Mouse (Mus musculus) monocyte, adult 59 days (primary cell): ENCODE data around the gene Catsperg2. TPM values are rescaled to one million over a fixed set of nuclear protein-coding genes. Genes with fewer than 3 reads are reported as not detected.

Source experiments
- total RNA-seq, 2 experiments: library from RNA; stranded (reverse); gene quantifications; one replicate each; pipeline ENCODE4 v1.2.4; 2023

Gene Catsperg2
- total RNA-seq, result not detected

DNA sequence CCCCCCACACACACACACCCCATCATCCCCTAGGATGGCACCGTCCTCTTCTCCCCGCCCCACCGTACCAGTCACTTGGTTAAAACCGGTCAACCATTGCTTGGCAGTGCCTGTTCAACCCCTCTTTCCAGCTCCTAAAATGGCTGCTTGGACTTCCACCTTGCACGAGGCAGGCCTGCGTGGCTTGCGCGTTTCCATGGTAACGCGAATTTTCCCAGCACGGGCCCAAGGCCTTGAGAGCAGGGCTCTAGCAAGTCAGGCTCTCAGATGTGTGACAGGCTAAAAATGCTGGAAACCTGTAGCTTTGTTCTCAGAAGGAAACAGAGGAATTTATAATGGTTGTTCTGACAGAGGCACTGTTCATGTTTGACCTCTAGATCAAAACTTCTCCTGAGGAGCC lies at the start of gene Catsperg2:
Gene Catsperg2, minus strand, starts transcription at position 173 of the 400 bp plus-strand sequence.

DNA sequence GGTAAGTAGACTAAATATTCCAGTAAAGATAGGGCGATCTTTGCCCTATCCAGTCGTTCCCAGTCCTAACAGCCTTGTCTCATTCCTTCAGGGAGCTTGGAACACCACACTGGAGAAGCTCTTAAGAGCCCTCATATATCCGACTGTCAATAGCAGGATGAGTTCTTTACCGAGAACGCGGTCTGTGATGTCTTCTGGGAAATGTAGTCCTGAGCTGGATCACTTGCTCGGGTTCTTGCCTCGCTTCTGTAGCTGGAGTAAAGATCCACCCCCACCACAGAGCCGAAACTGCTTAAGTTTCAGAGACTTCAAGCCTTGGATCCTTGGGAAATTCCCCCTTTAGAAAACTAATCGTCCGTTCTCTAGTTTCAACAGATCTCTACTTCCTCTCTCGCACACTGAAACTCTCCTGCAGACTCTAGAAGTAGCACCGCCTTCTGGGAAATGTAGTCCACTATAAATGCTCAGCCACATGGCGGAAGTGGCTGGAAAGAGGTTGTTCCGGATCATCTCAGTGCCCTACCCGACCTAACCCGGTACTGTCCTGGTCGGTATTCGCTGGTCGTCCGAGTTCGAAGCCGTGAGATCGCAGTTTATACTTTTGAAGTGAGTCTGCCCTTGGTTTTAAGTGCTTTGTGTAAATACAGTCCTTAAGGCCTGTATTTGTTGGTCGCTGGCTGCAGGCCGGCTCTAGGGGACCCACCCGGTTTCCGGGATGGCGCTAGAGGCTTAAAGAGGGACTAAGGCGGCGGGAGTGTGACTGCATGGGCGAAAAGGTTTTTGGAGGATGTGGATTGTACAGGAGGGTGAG lies 41.5 kb upstream of the Catsperg2 start, which contains the start of gene Zfp84:
Gene Zfp84, plus strand, starts transcription at position 463 of the 811 bp plus-strand sequence.

Other genes with a start within 250 kb of the Catsperg2 start
- 100 to 1,000 TPM in 1 of 2 experiments, 10 to 100 TPM in 1; 99.7 to 107 TPM for gene Sipa1l3, start 208.4 kb downstream of the Catsperg2 start, total RNA-seq
- 10 to 100 TPM; 18.5 to 18.9 TPM for gene Zfp84, start 41.5 kb upstream of the Catsperg2 start, total RNA-seq
- under 1 TPM; 0.18 to 0.31 TPM for gene Zfp30, start 57.0 kb upstream of the Catsperg2 start, total RNA-seq
- gene Zfp790, start 89.1 kb upstream of the Catsperg2 start, total RNA-seq, result 10 to 100 TPM in 1 of 2 experiments, 1 to 10 TPM in 1; 9.7 to 11.2 TPM
- 1 to 10 TPM; 1.2 to 1.9 TPM for gene Zfp940, start 126.6 kb upstream of the Catsperg2 start, total RNA-seq
- 1 to 10 TPM; 3.5 to 3.7 TPM for gene Zfp420, start 132.9 kb upstream of the Catsperg2 start, total RNA-seq
- 1 to 10 TPM; 2.3 to 3.7 TPM for gene Zfp27, start 179.5 kb upstream of the Catsperg2 start, total RNA-seq
- 1 to 10 TPM; 1.6 to 2.3 TPM for gene Zfp383, start 181.2 kb upstream of the Catsperg2 start, total RNA-seq
- 1 to 10 TPM; 4.8 to 7.2 TPM for gene Zfp74, start 227.1 kb upstream of the Catsperg2 start, total RNA-seq